Mouse (Mus musculus): ENCODE results near the gene Adra2a.

DNA sequence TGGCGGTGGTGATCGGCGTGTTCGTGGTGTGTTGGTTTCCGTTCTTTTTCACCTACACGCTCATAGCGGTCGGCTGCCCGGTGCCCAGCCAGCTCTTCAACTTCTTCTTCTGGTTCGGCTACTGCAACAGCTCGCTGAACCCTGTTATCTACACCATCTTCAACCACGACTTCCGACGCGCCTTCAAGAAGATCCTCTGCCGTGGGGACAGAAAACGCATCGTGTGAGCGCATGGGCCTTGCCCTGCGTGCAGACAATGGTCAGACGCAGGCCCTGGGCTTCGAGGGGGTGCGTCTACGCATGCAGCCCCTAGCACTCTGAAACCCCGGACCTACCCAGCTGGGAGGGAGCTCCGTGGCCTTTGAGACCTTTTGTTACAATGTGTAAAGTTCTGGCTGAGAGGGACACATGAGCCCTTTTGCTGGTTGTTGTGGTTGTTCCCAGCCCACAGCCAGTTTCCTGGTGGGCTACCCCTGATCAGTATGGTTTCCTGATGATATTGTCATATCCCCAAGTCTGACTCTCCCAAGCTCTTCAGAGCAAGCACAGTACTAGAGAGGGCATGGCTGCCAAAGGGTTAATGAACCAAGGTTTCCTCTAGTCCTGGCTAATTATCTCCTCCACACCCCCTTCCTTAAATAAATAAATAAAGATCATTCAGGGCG, 3.6 kb downstream of the Adra2a start:
- TF ChIP-seq CTCF (IDR thresholded peaks at IDR 0.05; ENCODE audit: low read depth) (no peak), EP300 (optimal IDR thresholded peaks at IDR 0.05) (no peak)

Data from stomach, postnatal 0 days (tissue).